In genomic region chr9:119101992-119102782, GRCm38 (mm10) we compare ENCODE assay signal across 8 mouse cellular contexts. TPM values are rescaled to one million over a fixed set of nuclear protein-coding genes. Genes with fewer than 3 reads are reported as not detected.
DNase-seq lines count a peak whose midpoint lies in the region; TF ChIP-seq lines count a peak whose summit lies in the region.

TSS of gene Dlec1 (plus strand) at chr9:119102478.

- peak; percentile 18 to 24 for DNase-seq in cerebellum, adult 18-20 months
- DNase-seq in cerebellum, adult 9-10 months: no peak
- DNase-seq in embryo, embryonic 9.5 days (ENCODE audit: extremely low spot score): peak; percentile 80
- DNase-seq in heart, adult 2 months: peak; percentile 75 to 85
- peak; percentile 84 for DNase-seq in kidney, adult 18-20 months
- peak; percentile 51 for DNase-seq in left cerebral cortex, postnatal 4 days
- peak; percentile 84 for DNase-seq in midbrain, embryonic 10.5 days (ENCODE audit: low spot score)
- DNase-seq in spleen, adult 18-20 months: peak; percentile 50 to 57

- H3K9ac ChIP-seq in heart, adult 2 months (ENCODE audit: low read depth, low read length): peak within 1 kb of the TSS; percentile 46

- peak within 1 kb of the TSS; percentile 88 for H3K4me3 ChIP-seq in heart, adult 2 months
- H3K4me3 ChIP-seq in midbrain, embryonic 10.5 days: peak within 1 kb of the TSS; percentile 72

- no peaks in the 10 kb centered on the region for H3K27me3 ChIP-seq in heart, adult 2 months (ENCODE audit: control insufficient read depth, insufficient read depth, low read length)
- H3K27me3 ChIP-seq in midbrain, embryonic 10.5 days (ENCODE audit: low read depth, poor library complexity, severe bottlenecking): peaks cover 15% of the 10 kb centered on the region

- peak; percentile 65 for TF ChIP-seq POLR2A in heart, adult 2 months (IDR thresholded peaks at IDR 0.05; ENCODE audit: insufficient read depth, low read depth, low read length)

- WGBS in heart, adult 2 months: 3% methylated on average over 44 of the region's 44 CpGs
- 4% methylated on average over 44 of the region's 44 CpGs for WGBS in midbrain, embryonic 10.5 days

- H3K9me3 ChIP-seq in midbrain, embryonic 10.5 days (replicated peaks): no peaks in the 10 kb centered on the region

- H3K36me3 ChIP-seq in heart, adult 2 months (ENCODE audit: control insufficient read depth, insufficient read depth, low read length): no peaks in the 10 kb centered on the region
- no peaks in the 10 kb centered on the region for H3K36me3 ChIP-seq in midbrain, embryonic 10.5 days

- no peaks in the 10 kb centered on the region for H3K79me2 ChIP-seq in heart, adult 2 months (replicated peaks; ENCODE audit: control insufficient read depth, insufficient read depth, low read length)

- no peak for TF ChIP-seq EP300 in heart, adult 2 months (IDR thresholded peaks at IDR 0.05; ENCODE audit: insufficient read depth, low read depth, low read length)

- intact Hi-C loops in heart, adult 2 months (cut with DNase I): loop anchor here (10.0 kb wide), 1 partner anchor 243 kb away; the partner anchor contains the start of gene Myd88
- intact Hi-C loops in left cerebral cortex, postnatal 4 days (cut with DNase I): no loop called here

- H3K4me1 ChIP-seq in heart, adult 2 months (ENCODE audit: control insufficient read depth, insufficient read depth, low read length): no peaks in the 10 kb centered on the region
- peaks cover 34% of the 10 kb centered on the region for H3K4me1 ChIP-seq in midbrain, embryonic 10.5 days

- peak within 1 kb of the TSS; percentile 75 for H3K27ac ChIP-seq in heart, adult 2 months
- H3K27ac ChIP-seq in midbrain, embryonic 10.5 days (replicated peaks): peak within 1 kb of the TSS; percentile 67

- peak; percentile 53 for TF ChIP-seq CTCF in heart, adult 2 months (IDR thresholded peaks at IDR 0.05)

RNA-seq across cellular contexts. Expression of gene Dlec1, which starts in this region (rescaled TPM):
- under 1 TPM; 0.13 to 0.32 TPM for total RNA-seq in heart, adult 2 months (2021)
- polyA plus RNA-seq in heart, adult 2 months (2012; rRNA removed): 0.20 and 0.82 TPM in 2 replicates
- 1 to 10 TPM in 1 of 2 experiments, under 1 TPM in 1; 0.82 to 2.6 TPM for total RNA-seq in left cerebral cortex, postnatal 4 days (2021)
- 0.58 and 0.82 TPM in 2 replicates for polyA plus RNA-seq in midbrain, embryonic 10.5 days (2016; fragmentation: Nextera tagmentation; extraction: Ambion mirVana)

Comparison
In these comparisons a context has a peak if more than half of its experiments do, and no peak if none do; other contexts are left out.
1. Peak in DNase-seq, H3K4me3 ChIP-seq, H3K27ac ChIP-seq and H3K9ac ChIP-seq in heart, adult 2 months; RNA of the gene not detected or under 1 TPM.
2. Peak in DNase-seq, H3K4me3 ChIP-seq and H3K27ac ChIP-seq in midbrain, embryonic 10.5 days; RNA of the gene not detected or under 1 TPM.